Mouse (Mus musculus): ENCODE measurements around the gene Higd1c. TPM values are rescaled to one million over a fixed set of nuclear protein-coding genes. Genes with fewer than 3 reads are reported as not detected.
"Not testable (repeated sequence)": the region's sequence is repeated elsewhere in the genome, so short reads cannot be mapped to it uniquely, and the experiment has no call there.

The Higd1c gene
- not detected for total RNA-seq (2021)
- long read RNA-seq, experiment 1 = 0 reads
- long read RNA-seq, experiment 2 = 0 reads

DNA sequence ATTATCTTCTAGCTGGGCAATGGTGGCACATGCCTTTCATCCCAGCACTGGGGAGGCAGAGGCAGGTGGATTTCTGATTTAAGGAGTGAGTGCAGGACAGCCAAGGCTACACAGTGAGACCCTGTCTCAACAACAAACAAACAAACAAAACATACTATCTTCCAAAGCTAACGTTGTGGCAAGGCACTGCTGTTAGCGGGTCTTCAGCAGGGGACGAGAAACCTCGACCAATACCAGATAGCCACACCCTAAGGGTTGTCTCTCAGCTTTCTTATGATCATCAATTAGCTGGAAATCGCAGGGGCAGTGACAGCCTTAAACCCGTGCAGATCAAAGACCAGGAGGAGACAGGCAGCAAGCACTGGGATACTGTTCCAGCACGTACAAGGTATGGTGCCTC is at the start of gene Higd1c:
Higd1c (plus strand) TSS at position 301 of the 400 bp plus-strand sequence.
- no peak for DNase-seq
- intact Hi-C loops (cut with DNase I; ENCODE audit: low total_unique reads) = no loop called here

DNA sequence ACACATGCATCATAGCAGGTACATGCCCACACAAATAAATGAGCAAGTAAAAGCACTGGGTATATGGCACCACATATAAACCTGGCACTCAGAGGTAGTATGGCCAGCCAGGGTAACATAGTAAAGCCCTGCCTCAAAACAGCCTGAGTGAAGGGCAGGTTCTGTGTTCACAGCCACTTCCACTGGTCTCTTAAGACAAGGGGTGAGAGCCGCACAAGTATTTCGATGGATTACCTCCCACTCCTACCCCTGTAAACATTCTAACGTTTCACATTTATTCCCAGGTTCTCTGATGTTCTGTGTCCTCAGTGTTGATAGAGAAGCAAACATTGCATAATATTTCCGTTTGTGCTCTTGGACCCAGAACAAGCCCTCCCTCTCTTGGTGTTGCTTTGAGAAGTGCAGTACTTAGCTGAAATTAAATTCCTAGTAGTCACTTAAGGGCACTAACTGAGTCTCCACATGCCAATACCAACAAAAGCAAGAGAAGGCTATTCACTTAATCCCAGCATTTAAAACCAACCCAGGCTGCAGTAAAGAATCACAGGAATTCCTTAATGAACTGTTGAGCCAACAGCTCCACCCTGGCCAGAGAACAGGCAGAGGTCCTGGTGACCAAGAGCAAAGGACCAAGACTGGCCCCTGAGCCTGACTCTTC is 46.2 kb upstream of the Higd1c start:
- DNase-seq; intact Hi-C loops (cut with DNase I; ENCODE audit: low total_unique reads): not testable (repeated sequence)

DNA sequence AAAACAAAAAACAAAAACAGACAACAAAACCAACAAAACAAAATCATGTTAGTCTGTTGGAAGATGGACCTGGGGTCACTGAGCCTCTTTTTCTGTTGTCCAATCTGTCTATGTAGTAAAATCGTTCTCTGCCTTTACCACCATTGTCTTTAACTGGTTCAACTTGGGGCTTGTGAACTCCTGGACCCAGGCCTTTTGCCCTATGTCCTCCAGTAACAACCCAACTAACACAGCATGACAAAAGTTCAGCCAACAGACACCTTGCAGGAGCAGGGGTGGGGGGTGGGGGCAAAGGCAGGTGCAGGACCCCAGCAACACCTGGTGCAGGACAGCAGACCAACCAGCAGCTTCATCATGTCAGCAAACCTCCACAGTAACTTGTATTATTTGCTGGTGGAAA is 44.5 kb upstream of the Higd1c start:
- no peak for DNase-seq
- intact Hi-C loops (cut with DNase I; ENCODE audit: low total_unique reads) = no loop called here

DNA sequence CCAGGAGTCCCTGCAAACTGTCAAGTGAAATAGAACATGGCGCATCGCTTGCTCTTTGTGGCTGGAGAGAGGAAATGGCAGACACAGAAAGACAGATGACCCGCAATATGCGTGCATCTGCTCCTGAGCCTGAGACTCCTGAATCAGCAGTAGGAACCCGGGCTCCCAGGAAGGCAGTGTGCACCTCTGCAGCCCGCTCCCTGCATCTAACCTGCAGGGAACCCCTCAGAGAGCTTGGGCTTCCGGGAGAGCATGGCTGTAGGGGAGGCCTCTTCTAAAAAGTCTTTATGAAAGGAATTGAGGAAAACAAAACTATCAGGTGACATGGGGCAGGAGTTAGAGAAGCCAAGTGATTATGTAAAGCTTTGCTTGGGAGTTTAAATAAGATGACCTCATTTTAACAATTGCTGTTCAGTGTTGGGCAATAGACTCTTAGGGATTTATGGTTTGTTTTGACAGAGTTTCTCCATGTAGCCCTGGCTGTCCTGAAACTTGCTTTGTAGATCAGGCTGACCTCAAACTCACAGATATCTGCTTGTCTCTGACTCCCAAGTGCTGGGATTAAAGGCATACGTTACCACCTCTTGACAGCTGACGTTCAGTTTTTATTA is 43.9 kb upstream of the Higd1c start:
- no peak for DNase-seq
- intact Hi-C loops (cut with DNase I; ENCODE audit: low total_unique reads) = no loop called here

DNA sequence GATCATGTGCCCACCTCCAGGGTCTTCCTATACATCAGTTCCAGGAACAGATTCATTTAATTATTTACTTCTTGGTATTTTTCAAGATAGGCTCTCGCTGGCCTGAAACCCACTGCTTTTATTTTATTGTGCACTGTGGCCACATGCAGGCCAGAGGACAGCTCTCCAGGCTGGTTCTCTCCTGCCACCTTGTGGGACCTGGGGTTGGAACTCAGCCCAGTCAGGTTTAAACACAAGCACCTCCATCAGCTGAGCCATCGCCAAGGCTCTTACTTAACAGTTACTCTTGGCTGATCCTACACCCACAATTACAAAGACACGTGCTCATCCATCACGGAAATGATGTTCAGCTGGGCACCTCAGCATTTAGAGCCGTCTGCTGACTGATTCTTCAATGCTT is 43.2 kb upstream of the Higd1c start:
- intact Hi-C loops (cut with DNase I; ENCODE audit: low total_unique reads) = no loop called here
- DNase-seq = no peak

DNA sequence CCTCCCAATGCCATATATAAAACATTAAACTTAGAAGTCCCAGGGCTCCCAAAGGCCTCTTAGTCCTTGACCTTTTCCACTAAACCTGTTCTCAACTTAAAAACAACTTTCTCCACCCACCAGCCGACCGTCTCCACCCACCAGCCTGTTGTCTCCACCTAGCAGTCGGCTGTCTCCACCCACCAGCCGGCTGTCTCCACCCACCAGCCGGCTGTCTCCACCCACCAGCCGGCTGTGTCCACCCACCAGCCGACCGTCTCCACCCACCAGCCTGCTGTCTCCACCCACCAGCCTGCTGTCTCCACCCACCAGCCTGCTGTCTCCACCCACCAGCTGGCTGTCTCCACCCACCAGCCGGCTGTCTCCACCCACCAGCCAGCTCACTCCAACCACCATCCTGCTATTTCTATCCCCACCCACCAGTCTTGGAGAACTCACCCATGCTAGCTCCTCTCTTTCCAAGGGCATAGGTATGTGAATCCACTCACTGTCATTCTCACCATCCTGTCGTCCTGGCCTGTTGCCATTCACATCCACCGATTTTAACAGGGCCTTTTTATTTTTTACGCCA is 40.2 kb upstream of the Higd1c start:
- DNase-seq = no peak
- intact Hi-C loops (cut with DNase I; ENCODE audit: low total_unique reads) = no loop called here

DNA sequence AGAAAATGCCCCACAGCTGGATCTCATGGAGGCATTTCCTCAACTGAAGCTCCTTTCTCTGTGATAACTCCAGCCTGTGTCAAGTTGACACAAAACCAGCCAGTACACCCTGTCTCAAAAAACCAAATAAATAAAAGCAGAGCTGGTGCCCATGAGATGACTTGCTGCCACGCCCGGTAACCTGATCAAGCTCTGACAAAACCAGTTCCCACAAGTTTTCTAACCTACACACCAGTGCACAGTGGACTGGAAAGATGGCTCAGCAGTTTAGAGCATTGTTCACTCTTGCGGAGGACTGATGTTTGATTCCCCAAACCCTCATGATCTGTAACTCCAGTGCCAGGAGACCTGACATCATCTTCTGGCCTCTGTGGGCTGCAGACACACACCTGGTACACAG is 39.1 kb upstream of the Higd1c start:
- DNase-seq = no peak
- intact Hi-C loops (cut with DNase I; ENCODE audit: low total_unique reads) = no loop called here

DNA sequence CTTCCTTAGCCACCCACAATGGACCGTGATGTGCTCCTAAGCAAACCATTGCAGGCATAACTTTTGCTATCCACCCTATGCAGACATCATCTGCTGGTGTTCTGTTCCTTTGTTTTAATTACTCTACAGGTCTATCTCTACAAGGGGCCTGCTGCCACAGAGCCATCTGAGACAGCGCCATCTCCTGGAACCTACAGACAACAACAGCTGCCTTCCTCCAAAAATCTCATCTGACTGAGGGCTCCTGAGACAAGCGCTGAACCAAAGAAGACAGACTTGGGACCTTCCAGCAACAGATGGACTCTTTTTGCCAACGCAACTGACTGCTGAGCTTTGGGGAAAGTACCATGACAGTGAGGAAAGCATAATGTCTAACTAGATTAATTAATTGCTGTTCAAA is 36.3 kb upstream of the Higd1c start:
- DNase-seq; intact Hi-C loops (cut with DNase I; ENCODE audit: low total_unique reads): not testable (repeated sequence)

DNA sequence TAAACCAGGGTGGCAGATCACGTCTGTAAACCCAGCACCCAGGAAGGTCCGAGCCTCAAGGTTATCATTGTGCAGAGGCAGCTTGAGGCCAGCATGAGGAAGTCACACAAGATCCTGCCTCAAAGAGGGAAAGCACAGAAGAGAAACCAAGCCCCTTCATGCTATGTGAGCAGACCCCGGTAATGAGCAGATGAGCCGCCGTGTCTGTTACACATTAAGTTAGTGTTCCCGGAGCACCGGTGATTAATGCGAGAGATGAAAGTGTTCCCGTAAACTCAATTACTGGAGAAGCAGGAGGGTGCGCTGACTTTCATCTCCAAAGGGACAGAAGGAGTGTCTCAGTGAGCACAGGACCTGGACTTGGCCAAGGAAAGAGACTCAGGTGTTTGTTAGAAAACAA is 35.0 kb upstream of the Higd1c start:
- intact Hi-C loops (cut with DNase I; ENCODE audit: low total_unique reads); DNase-seq: not testable (repeated sequence)

DNA sequence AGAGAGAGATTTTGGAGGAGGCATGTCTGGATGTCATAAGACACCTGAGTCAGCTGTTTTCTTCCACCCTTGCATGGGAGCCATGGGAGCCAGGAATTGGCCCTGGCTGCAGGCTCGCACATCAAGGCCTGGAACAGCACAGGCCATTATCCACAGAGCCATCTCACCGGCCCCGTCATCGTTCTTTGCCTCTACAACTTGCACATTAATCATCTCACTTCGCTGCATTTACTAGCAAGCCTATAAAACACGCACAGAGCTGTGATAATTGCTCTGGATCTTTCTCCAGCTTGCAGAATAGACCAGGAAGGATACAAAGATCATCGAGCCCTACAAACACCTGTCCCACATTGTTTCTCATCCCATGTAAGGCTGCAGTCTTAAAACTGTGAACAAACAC is 33.6 kb upstream of the Higd1c start:
- intact Hi-C loops (cut with DNase I; ENCODE audit: low total_unique reads) = no loop called here

DNA sequence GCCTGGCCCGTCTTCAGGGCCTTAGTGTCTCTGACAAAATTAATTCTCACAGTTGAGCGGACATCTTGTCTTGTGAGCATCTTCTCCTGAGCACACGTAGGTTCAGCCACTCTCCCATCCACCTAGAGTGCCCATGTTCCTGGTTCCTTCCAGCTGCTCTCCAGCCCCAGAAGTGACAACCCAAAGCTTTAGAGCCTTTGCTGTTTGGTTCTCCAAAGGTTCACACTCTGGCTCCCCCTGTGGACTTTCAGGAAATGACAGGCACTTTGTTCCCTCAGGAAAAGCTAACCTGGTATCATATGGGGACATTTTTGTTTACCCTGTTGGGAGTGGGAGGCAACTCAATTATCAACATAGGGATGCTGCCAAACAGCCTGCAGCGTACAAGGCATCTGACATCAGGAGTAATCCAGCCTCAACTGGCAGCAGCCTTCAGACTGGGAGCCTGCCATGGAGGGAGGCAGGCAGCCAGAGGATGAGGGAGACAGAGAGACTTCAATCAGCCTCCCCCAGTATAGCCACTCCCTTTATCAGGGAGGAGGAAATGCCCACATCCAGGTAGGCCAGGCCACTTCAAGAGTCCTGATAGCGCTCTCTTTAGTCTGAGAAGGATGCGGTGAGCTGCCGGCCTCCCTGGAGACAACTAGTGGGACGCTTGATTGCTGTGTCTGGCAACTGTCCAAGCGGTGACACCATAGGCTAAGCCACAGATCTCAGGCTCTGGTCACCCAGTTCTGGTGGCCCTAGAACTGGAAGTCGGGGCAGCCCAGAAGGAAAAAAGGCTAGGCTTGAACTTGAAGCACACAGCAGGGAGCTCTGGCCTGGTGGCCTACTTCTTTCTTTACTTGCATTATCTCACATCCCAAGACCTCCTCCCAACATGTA is 32.0 kb upstream of the Higd1c start:
- DNase-seq; intact Hi-C loops (cut with DNase I; ENCODE audit: low total_unique reads): not testable (repeated sequence)

More for the DNA sequence above, 33.6 kb upstream of the Higd1c start:
- no peak for DNase-seq

DNA sequence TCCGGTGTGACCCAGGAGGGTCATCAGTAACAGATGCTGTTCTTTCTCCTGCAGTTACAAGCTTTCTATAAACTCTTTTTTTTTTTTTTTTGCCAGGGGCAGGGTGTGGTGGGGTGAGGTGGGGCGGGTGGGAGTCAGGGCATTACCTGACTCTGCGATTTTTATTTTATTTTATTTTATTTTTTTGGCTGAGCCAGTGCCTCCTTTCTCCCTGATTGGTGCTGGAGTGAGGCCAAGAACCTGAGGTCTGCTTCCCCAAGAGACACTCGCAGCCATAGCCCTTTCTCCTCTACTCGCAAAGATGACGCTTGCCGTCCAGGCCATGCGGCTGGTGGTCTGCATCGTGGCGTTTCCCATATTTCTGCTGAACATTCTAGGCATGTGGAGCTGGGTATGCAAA is 29.7 kb upstream of the Higd1c start, which contains the start of gene Mettl7a3:
Mettl7a3 (plus strand) TSS at position 301 of the 400 bp plus-strand sequence.
- intact Hi-C loops (cut with DNase I; ENCODE audit: low total_unique reads) = no loop called here
- DNase-seq = no peak

DNA sequence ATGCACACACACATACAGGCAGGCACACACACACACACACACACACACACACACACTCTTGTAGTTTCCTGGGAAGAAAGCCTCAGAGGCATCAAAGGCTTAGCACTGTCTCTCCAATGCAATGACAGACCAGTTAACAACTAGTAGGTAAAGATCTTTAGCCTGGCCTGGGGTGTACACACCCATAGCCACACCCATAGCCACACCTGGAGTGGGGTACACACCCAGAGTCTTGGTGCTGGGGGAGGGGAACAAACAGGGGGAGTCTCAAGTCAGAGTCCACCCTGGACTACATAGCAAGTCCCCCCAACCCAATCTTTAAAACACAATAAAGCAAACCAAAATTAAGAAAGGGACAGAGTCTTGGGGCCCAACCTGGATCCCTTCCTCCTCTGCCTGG is 27.0 kb upstream of the Higd1c start:
- DNase-seq; intact Hi-C loops (cut with DNase I; ENCODE audit: low total_unique reads): not testable (repeated sequence)

DNA sequence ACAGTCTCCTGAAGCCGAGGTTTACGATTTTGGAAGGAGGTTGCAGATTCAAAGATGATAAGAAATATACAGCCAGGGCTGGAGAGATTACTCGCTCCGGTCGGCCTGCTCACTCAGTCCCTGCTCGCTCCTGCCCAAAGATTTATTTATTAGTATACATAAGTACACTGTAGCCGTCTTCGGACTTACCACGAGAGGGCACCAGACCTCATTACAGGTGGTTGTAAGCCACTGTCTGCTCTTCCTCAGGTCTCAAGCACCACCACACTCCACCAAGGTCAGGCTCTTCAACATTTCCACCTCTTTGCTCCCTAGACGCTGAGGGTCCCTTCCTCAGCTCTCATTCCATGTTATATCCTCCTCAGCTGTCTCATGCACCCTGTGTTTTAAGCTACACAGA is 26.5 kb upstream of the Higd1c start:
- peak; percentile 44 for DNase-seq
- intact Hi-C loops (cut with DNase I; ENCODE audit: low total_unique reads) = not testable (repeated sequence)

DNA sequence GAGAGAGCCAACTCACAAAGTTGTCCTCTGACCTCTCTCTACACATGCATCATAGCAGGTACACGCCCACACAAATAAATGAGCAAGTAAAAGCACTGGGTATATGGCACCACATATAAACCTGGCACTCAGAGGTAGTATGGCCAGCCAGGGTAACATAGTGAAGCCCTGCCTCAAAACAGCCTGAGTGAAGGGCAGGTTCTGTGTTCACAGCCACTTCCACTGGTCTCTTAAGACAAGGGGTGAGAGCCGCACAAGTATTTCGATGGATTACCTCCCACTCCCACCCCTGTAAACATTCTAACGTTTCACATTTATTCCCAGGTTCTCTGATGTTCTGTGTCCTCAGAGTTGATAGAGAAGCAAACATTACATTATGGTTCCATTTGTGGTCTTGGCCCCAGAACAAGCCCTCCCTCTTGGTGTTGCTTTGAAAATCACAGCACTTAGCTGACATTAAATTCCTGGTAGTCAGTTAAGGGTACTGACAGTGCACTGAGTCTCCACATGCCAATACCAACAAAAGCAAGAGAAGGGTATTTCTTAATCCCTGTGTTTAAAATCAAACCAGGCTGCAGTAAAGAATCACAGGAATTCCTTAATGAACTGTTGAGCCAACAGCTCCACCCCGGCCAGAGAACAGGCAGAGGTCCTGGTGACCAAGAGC is 22.9 kb upstream of the Higd1c start:
- intact Hi-C loops (cut with DNase I; ENCODE audit: low total_unique reads) = loop anchor here (5.0 kb wide), 1 partner anchor 116 kb away; no protein-coding TSS in a partner anchor
- not testable (repeated sequence) for DNase-seq

DNA sequence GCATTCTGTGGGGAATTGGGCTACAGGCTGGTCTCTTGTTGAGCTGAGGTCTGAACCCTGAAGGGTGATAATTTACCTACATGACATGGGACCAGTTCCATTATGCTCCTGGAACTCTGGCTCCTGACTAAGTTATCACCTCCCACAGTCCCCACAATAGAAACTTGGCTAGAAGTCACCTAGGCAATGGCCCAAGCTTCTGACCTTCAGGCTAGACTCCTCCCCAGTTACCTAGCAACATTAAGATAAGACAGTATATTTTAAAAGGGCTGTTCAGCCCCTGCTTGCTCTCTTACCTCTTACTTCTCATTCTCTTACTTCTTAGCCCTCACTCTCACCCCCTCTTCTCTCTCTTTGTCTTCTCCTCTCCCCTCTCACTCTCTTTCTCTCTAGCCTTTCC is 18.9 kb upstream of the Higd1c start:
- no peak for DNase-seq
- intact Hi-C loops (cut with DNase I; ENCODE audit: low total_unique reads) = no loop called here

DNA sequence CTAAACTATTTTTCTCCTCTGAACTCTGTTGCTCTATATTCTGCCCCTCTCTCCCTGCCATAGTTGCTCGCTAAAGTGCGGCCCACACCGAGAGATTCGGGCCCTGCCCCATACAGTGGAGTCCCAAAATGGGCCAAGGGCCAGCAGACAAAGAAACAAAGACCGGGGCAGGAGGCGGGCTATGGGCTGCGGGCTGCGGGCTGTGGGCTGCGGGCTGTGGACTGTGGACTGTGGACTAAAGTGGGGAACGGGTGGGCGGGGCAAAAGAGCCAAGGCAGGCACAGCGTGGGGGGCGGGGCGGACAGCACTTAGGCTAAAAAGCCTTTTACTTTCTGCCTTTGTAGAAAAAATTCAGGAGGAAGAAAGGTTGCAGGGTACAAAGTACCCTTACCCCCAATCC is 17.6 kb upstream of the Higd1c start:
- intact Hi-C loops (cut with DNase I; ENCODE audit: low total_unique reads) = no loop called here
- no peak for DNase-seq

DNA sequence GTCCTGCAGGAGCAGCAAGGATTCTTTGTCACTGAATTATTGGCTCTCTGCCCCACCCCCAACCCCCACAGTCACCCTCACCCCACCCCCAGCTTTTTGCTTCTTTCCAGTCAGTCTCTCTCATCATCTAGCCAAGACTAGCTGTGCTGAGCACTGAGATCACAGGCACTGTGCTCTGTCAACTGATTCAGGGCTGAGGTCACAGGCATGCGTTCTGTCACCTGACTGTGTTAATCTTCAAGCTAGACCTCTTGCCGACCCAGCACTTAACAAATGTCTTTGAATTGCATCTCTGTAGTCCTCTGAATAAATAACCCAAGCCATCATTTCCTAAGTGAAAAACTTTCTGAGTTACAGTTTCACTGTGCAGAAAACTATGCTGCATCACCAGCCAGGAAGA is 14.8 kb upstream of the Higd1c start:
- DNase-seq = no peak
- intact Hi-C loops (cut with DNase I; ENCODE audit: low total_unique reads) = no loop called here

DNA sequence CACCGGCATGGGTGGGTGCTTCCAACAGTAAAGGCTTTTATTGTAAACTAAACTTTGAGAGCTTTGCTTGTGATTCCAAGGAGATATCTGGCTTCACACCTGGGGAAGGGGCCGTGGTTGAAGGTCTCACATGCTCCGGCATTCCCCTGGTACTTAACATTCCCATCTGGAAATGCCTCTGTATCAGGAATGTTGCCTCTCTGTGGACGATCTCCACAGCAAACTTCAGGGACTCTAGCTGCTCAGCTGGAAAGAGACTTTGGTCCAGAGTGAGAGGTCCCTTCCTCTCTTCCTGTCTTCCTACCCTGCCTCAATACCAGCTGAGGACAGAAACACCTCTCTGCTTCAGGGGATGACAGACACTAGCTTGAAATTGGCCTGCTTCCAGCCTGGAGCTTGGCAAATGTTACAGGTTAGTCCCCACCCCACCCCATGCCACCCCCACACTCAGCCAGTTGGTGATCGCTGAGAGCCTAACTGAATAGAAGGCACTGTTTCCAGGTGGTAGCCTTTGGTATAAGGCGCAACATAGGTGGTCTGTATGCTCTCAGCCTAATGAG is 12.8 kb upstream of the Higd1c start:
- DNase-seq = no peak
- intact Hi-C loops (cut with DNase I; ENCODE audit: low total_unique reads) = no loop called here
